Mouse (Mus musculus) embryonic facial prominence, embryonic 11.5 days (tissue): Measurements from ENCODE around the gene Mrps27. TPM values are rescaled to one million over a fixed set of nuclear protein-coding genes. Genes with fewer than 3 reads are reported as not detected.

Experiments
- ATAC-seq: fragments of 200-750 bp; cut with Nextera tagmentation; replicated peaks from 2 replicates; pipeline ENCODE4 v1.8.0; 2017; ENCODE audit warnings: low read depth; ENCODE audit not compliant: insufficient number of reproducible peaks, low FRiP score, low TSS enrichment
- DNase-seq: peaks from one replicate; pipeline ENCODE4 v3.0.0-alpha.2; 2015; ENCODE audit warnings: low spot score
- H3K27ac ChIP-seq: fragments of 300-500 bp; sonication (generic); replicated peaks from 2 replicates; pipeline ENCODE4 v1.5.1; 2014; ENCODE audit warnings: mild to moderate bottlenecking, low read depth, low read length, control low read depth
- H3K27me3 ChIP-seq: fragments of 300-500 bp; sonication (generic); 2 replicates; pipeline ENCODE4 v1.6.1; 2014; ENCODE audit warnings: mild to moderate bottlenecking, low read length, moderate library complexity, mixed read lengths; ENCODE audit not compliant: control insufficient read depth, insufficient read depth
- H3K36me3 ChIP-seq: fragments of 300-500 bp; sonication (generic); replicated peaks from 2 replicates; pipeline ENCODE4 v1.6.1; 2014; ENCODE audit warnings: low read depth, mild to moderate bottlenecking, low read length, moderate library complexity, mixed read lengths; ENCODE audit not compliant: control insufficient read depth, insufficient read depth
- H3K4me1 ChIP-seq: fragments of 300-500 bp; sonication (generic); 2 replicates; pipeline ENCODE4 v1.6.1; 2014; ENCODE audit warnings: low read length, mixed read lengths; ENCODE audit not compliant: control insufficient read depth, insufficient read depth
- H3K4me2 ChIP-seq: fragments of 300-500 bp; sonication (generic); 2 replicates; pipeline ENCODE4 v1.6.1; 2014; ENCODE audit warnings: low read depth, mild to moderate bottlenecking, control low read depth, low read length, moderate library complexity
- H3K4me3 ChIP-seq: fragments of 300-500 bp; sonication (generic); 2 replicates; pipeline ENCODE4 v1.5.1; 2014; ENCODE audit warnings: low read depth, low read length, control low read depth
- H3K9ac ChIP-seq: fragments of 300-500 bp; sonication (generic); replicated peaks from 2 replicates; pipeline ENCODE4 v1.6.1; 2014; ENCODE audit warnings: mild to moderate bottlenecking, control low read depth, low read length
- H3K9me3 ChIP-seq: fragments of 300-500 bp; sonication (generic); replicated peaks from 2 replicates; pipeline ENCODE4 v1.6.1; 2016; ENCODE audit warnings: mild to moderate bottlenecking, low read length, inconsistent platforms, mixed read lengths; ENCODE audit not compliant: control insufficient read depth
- WGBS: fragments of 180-500 bp; shearing (Covaris S2); extraction: QIAGEN DNeasy Blood & Tissue Kit; methylation state at CpG from one replicate; pipeline ENCODE4 v1.1.7; 2014; 5-methylcytosine and 5-hydroxymethylcytosine counted together
- polyA plus RNA-seq: library from polyadenylated mRNA; unstranded; fragments of >200 nt; fragmentation: Nextera tagmentation; extraction: Ambion mirVana; gene quantifications from 2 replicates; pipeline ENCODE4 v1.2.1, GENCODE M21; 2014

Mrps27 gene
- polyA plus RNA-seq, 1 experiment from 2014 or later, result 68.3 TPM

DNA sequence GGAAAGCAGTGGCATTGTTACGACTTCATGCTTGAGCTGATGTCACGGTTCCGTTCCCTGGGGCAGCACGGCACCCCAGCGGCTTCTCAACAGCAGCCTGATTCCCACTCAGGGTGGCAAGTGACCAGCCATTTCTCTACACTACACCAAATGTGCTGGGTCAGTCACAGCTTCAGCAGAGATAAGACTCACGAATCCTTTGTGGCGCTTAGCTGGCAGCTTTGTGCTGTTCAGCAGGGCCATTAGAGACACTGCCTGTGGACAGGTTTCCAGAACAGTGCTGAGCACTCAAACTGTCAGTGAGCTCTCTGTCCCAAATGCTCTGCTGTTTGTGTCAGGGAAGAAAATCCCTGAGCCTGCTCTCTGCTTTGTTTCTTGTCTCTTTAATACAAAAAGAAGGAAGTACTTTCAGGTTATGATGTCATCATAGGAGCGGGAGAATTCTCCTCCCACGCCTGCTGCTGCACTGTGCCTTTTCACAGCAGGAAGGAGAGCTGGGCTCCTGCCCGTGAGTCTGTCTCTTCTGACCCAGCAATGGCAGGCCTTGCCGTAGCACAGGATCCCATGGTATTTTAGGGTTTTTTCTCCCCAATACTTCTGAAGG, 68.0 kb downstream of the Mrps27 start:
- H3K4me1 ChIP-seq, result peaks cover 7% of the 10 kb centered on the region
- no peaks in the 10 kb centered on the region for H3K9me3 ChIP-seq
- ATAC-seq (no peak), DNase-seq (peak; percentile 27)
- H3K27ac ChIP-seq, result peak overlapping the region; percentile 59; the same call in 1 of the 2 replicates
- H3K4me2 ChIP-seq, result no peak overlapping the region
- peaks cover 3% of the 10 kb centered on the region for H3K36me3 ChIP-seq
- H3K9ac ChIP-seq, result no peak overlapping the region; the same call in 1 of the 2 replicates
- WGBS, result 74% methylated on average over 11 of the region's 11 CpGs
- no peak overlapping the region for H3K4me3 ChIP-seq
- no peaks in the 10 kb centered on the region for H3K27me3 ChIP-seq

DNA sequence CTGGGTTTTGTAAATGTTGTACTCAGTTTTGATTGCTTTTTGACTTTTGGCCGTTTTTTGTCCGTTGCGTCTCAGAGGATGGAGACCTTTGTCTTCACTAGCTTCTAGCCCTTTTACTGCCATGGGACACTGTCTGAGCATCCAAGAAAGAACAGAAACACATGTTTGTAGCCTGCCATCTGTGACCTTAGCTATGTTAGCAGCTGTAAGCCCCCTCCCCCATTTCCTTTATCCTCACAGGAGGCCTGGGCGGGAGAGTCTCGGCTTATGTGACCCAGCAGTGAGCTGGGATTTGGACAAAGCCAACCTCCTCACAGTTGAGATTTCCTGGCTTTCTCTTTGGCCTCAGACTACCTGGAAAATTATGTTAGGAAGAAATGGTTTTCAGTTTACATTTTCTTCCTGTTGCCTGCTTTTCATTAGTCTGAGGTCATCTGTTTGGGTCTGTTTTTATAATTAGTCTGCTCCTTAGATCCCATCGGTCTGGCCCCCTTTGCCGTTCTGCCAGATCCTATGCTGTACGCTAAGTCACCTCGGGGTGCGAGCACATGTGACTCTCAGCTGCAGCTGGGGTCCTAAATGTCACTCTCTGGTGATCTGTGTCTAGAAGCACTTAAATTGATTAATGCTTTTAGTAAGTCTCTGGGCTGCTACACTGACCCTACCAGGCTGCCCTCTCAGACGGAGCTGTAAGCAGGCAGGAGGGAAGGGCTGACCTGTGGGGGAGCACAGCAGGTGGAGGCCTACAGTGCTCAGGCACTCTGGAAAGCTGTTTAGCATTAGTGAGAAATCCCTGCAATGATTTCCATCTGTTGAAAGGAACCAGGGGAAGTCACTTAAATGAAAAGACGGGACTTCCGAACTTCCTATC, 69.1 kb downstream of the Mrps27 start:
- ATAC-seq (peak; percentile 84), DNase-seq (peak; percentile 85)
- Histone ChIP-seq H3K4me1 (peaks cover 7% of the 10 kb centered on the region), H3K9ac (no peak overlapping the region), H3K27me3 (no peaks in the 10 kb centered on the region), H3K4me2 (no peak overlapping the region), H3K36me3 (peaks cover 3% of the 10 kb centered on the region), H3K4me3 (no peak overlapping the region), H3K9me3 (no peaks in the 10 kb centered on the region), H3K27ac (peak overlapping the region; percentile 56)
- WGBS, result 27% methylated on average over 13 of the region's 13 CpGs

DNA sequence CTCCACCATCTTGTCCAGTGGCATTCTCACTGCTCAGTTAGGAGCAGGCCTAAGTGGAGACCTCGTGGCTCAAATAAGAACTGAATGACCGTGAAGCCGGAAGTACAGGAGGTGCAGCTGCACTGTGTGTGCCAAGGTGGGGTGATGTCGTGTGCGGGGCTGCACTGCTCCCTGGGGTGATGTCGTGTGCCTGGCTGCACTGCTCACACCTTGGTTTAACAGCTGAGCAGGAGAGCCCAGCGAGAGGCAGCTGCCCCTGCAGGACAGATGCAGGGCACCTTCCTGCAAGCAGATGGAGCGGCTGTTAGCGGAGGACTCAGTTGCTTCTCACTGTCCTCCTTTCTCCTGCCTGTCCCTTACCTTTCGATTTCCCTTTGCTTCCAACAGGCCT, 69.8 kb downstream of the Mrps27 start:
- H3K4me1 ChIP-seq, result peaks cover 7% of the 10 kb centered on the region
- peaks cover 3% of the 10 kb centered on the region for H3K36me3 ChIP-seq
- no peak overlapping the region for H3K4me2 ChIP-seq
- H3K4me3 ChIP-seq, result no peak overlapping the region
- WGBS, result 29% methylated on average over 10 of the region's 10 CpGs
- no peak for DNase-seq
- no peaks in the 10 kb centered on the region for H3K9me3 ChIP-seq
- H3K27me3 ChIP-seq, result no peaks in the 10 kb centered on the region
- no peak overlapping the region; the same call in 1 of the 2 replicates for H3K9ac ChIP-seq
- peak; percentile 67 for ATAC-seq
- peak overlapping the region; percentile 56 for H3K27ac ChIP-seq

DNA sequence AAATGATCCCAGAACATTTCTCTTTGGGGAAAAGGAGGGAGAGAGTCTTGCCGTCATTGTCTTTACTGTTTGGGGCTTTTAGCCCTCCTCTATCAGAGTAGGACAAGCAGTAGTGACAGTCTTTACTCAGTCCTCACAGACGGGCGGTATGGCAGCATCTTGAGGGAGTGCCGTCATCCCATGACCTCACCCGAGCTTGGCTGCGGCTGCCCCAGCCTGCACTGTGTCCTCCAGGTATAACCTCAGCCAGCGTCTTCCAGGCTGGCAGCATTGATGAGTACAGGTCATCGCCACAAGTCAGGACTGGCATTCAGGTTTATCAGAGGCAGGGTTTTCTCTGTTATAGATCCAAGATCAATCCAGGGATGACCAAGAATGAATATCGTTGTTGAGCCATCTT, 72.0 kb downstream of the Mrps27 start:
- 91% methylated on average over 9 of the region's 9 CpGs for WGBS
- H3K9me3 ChIP-seq, result no peaks in the 10 kb centered on the region
- H3K4me2 ChIP-seq, result no peak overlapping the region
- no peak overlapping the region for H3K27ac ChIP-seq
- H3K36me3 ChIP-seq, result peaks cover 3% of the 10 kb centered on the region
- no peak overlapping the region for H3K9ac ChIP-seq
- peaks cover 7% of the 10 kb centered on the region for H3K4me1 ChIP-seq
- H3K4me3 ChIP-seq, result no peak overlapping the region
- H3K27me3 ChIP-seq, result no peaks in the 10 kb centered on the region
- DNase-seq (no peak), ATAC-seq (no peak)

DNA sequence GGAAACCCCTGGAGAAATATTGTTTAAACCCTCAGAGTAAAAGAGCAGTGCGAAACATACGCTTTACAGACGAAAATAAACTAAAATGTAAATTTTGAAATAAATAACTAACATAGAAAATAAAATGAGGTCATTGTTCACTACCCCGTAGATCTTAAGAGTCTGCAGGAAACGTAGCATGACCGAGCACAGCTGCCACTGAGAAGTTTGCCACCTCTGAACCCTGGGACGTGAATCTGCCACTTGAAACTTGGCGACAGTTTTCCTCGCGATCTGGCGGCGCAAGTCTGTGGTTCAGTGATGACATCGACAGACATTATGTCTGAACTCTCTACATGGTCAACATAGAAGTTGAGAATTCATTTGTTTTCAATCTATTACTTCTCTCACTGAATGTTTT, 79.0 kb downstream of the Mrps27 start:
- no peak overlapping the region for H3K4me3 ChIP-seq
- no peaks in the 10 kb centered on the region for H3K9me3 ChIP-seq
- H3K36me3 ChIP-seq, result no peaks in the 10 kb centered on the region
- DNase-seq (no peak), ATAC-seq (no peak)
- H3K9ac ChIP-seq, result no peak overlapping the region
- H3K4me2 ChIP-seq, result no peak overlapping the region
- H3K4me1 ChIP-seq, result no peaks in the 10 kb centered on the region
- H3K27me3 ChIP-seq, result no peaks in the 10 kb centered on the region
- no peak overlapping the region for H3K27ac ChIP-seq
- 85% methylated on average over 13 of the region's 13 CpGs for WGBS

DNA sequence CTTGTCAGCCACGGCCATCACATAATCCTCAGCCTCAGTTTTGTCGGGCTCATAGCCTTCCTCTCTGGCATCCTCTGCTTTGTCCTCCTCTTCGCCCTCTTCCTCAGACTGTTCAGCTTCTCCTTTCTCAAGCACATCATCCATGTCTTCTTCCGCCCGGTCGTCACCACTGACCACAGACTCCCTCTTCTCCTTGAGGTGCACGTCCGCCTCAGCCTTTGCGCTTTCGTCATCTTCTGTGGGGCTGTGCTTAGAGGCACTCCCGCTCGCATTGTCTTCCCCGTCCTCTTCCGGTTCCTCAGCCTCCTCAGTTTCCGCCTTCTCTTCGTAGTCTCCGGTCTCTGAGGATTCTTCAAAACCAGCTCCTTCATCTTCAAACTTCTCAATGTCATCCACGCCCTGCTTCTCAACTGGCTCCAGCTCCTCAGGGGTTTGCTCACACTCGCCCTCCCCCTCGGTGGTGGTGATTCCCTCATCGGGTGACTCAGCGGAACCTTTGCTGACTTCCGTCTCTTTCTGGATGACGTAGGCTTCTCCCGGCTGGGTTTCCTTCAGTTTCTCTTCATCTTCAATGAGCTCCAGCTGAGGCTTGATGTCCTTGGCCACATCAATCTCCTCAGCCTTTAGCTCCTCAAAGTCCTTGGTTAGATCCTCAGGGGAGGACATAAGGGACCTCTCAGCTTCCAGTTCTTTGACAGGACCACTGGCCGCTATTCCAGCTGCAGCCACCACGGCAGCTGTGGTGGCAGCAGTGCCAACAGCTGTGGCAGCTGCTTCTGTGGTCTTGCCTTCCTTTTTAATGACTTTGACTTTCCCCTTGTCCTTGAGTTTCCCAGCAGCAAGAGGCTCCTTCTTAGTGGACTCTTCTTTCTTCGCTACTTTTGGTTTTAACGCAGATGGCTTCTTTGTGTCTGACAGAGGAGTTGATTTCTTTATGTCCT, 88.8 kb downstream of the Mrps27 start:
- Histone ChIP-seq H3K4me1 (no peaks in the 10 kb centered on the region), H3K27ac (no peak overlapping the region), H3K27me3 (no peaks in the 10 kb centered on the region), H3K36me3 (no peaks in the 10 kb centered on the region; the same call in 1 of the 2 replicates), H3K9ac (no peak overlapping the region), H3K4me3 (no peak overlapping the region), H3K9me3 (no peaks in the 10 kb centered on the region), H3K4me2 (no peak overlapping the region)
- ATAC-seq, result no peak
- WGBS, result 95% methylated on average over 29 of the region's 29 CpGs
- no peak for DNase-seq

DNA sequence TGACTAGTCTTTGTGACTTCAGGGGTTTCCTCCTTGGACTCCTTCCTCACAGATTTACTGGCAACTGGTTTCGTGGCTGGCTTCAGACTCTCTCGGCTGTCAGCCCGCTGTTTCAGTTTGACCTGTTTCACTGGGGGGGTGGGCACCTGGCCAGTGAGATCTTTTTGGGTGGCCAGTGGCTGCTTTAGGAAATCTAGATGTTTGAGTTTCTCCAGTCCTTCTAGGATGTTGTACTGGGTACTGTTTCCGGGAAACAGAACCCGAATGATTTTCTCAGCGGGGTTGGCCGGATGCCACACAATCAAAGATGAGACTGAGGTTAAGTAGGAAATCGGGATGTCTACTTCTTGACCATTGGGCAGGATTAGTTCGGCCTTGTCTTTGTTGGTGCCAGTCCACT, 89.9 kb downstream of the Mrps27 start:
- WGBS, result 93% methylated on average over 9 of the region's 9 CpGs
- Histone ChIP-seq H3K9ac (no peak overlapping the region), H3K9me3 (no peaks in the 10 kb centered on the region), H3K4me2 (no peak overlapping the region), H3K27me3 (no peaks in the 10 kb centered on the region), H3K36me3 (no peaks in the 10 kb centered on the region; the same call in 1 of the 2 replicates), H3K27ac (no peak overlapping the region), H3K4me1 (no peaks in the 10 kb centered on the region), H3K4me3 (no peak overlapping the region)
- ATAC-seq, result no peak
- DNase-seq, result no peak
